Mouse (Mus musculus) central nervous system, embryonic 11.5 days (tissue): Measurements from ENCODE around the gene Thnsl1. TPM values are rescaled to one million over a fixed set of nuclear protein-coding genes. Genes with fewer than 3 reads are reported as not detected.

ENCODE experiments used
- polyA plus RNA-seq: library from polyadenylated mRNA; depleted of rRNA; stranded (reverse); fragments of >200 nt; gene quantifications from 2 replicates; pipeline ENCODE4 v1.2.3, GENCODE M21; 2012; rRNA removed

Thnsl1 gene
- 10.4 and 11.1 TPM in 2 replicates for polyA plus RNA-seq

DNA sequence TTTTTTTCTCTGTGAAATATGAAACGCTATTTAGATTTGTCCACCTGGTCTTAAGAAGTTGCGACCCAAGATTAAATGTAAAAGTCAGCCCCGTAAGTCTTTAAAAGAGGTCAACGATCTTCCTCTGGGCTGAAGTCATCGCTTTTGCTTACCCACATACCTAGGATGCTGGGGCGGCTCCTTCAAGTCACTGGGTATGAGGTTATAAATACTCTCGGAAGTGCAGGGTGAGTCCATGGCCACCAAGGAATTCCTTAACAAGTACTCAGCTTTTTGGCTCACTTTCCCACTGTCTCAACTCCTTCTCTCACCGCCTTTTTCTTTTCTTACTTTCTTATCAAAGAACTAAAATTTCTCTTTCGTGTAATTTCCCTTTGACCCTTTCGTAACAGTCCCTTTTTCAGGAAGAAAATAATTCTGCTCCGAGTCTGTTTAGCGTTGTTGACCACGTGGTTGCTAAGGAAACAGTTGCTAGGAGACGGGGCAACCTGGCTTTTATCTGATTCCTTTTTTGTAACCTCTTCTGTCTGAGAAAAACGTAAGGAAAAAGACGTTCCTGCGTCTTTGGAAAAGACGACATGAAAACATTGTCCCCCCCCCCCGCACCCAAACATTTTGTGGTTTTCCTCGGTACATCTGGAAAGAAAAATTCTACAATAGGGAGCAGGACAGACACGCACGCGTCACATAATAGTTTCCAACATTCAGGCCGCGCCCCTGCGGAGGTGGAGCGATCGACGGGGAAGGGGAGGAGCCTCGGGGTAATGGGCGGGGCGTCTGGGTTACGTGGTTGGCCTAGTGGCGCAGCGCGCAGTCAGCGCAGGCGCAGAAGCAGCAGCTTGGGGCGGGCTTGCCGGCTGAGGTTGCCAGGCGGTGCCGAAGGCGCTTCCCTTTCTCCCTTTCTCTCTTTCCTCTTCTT lies at the start of gene Thnsl1, which contains the start of gene Enkur:
TSS of gene Thnsl1 (plus strand) at position 813 of the 919 bp plus-strand sequence.
TSS of gene Enkur (minus strand) at position 454 of the 919 bp plus-strand sequence.

Other genes with a start within 250 kb of the Thnsl1 start
- gene Arhgap21, start 236.8 kb upstream of the Thnsl1 start, polyA plus RNA-seq: 62.5 and 92.2 TPM in 2 replicates
- 0.91 and 2.1 TPM in 2 replicates for gene Enkur, start 359 bp upstream of the Thnsl1 start, polyA plus RNA-seq
- 0.25 and 0.36 TPM in 2 replicates for gene Gpr158, start 161.8 kb downstream of the Thnsl1 start, polyA plus RNA-seq